Mouse (Mus musculus) kidney, postnatal 0 days (tissue): ENCODE results near the gene Pds5a. TPM values are rescaled to one million over a fixed set of nuclear protein-coding genes. Genes with fewer than 3 reads are reported as not detected.

Source experiments
- ATAC-seq: fragments of 200-750 bp; cut with Nextera tagmentation; replicated peaks from 2 replicates; pipeline ENCODE4 v1.8.0; 2017; ENCODE audit warnings: low read depth, moderate number of reproducible peaks, moderate TSS enrichment, moderate library complexity; ENCODE audit not compliant: low FRiP score
- DNase-seq: peaks from one replicate; pipeline ENCODE4 v3.0.0-alpha.2; 2016; ENCODE audit warnings: low spot score
- H3K27ac ChIP-seq: fragments of 300-500 bp; sonication (generic); 2 replicates; pipeline ENCODE4 v1.5.1; 2014; ENCODE audit warnings: mild to moderate bottlenecking
- H3K27me3 ChIP-seq: fragments of 300-500 bp; sonication (generic); 2 replicates; pipeline ENCODE4 v1.6.1; 2014; ENCODE audit warnings: low read length, mixed read lengths; ENCODE audit not compliant: insufficient read depth
- H3K36me3 ChIP-seq: fragments of 300-500 bp; sonication (generic); 2 replicates; pipeline ENCODE4 v1.6.1; 2014; ENCODE audit warnings: low read length, mixed read lengths; ENCODE audit not compliant: insufficient read depth
- H3K4me1 ChIP-seq: fragments of 300-500 bp; sonication (generic); replicated peaks from 2 replicates; pipeline ENCODE4 v1.6.1; 2014; ENCODE audit warnings: antibody characterized with exemption, low read length, mixed read lengths; ENCODE audit not compliant: insufficient read depth
- H3K4me2 ChIP-seq: fragments of 300-500 bp; sonication (generic); 2 replicates; pipeline ENCODE4 v1.6.1; 2014; ENCODE audit warnings: mild to moderate bottlenecking, low read length, moderate library complexity, mixed read lengths
- H3K4me3 ChIP-seq: fragments of 300-500 bp; sonication (generic); replicated peaks from 2 replicates; pipeline ENCODE4 v1.5.1; 2014; ENCODE audit warnings: low read depth, low read length
- H3K9ac ChIP-seq: fragments of 300-500 bp; sonication (generic); 2 replicates; pipeline ENCODE4 v1.6.1; 2014; ENCODE audit warnings: low read depth, low read length
- H3K9me3 ChIP-seq: fragments of 300-500 bp; sonication (generic); replicated peaks from 2 replicates; pipeline ENCODE4 v1.6.1; 2016; ENCODE audit warnings: low read length, inconsistent platforms, mixed read lengths
- CTCF ChIP-seq: IDR thresholded peaks from 2 replicates; pipeline ENCODE4 v1.5.1; 2016; ENCODE audit warnings: antibody characterized with exemption, low read depth, mild to moderate bottlenecking, moderate library complexity
- WGBS: fragments of 180-500 bp; shearing (Covaris S2); extraction: QIAGEN DNeasy Blood & Tissue Kit; methylation state at CpG from one replicate; pipeline ENCODE4 v1.1.7; 2014; 5-methylcytosine and 5-hydroxymethylcytosine counted together
- polyA plus RNA-seq: library from polyadenylated mRNA; unstranded; fragments of >200 nt; fragmentation: Nextera tagmentation; extraction: Ambion mirVana; gene quantifications from 2 replicates; pipeline ENCODE4 v1.2.1, GENCODE M21; 2015

Gene Pds5a
- polyA plus RNA-seq, 1 experiment from 2014 or later = 35.2 TPM

DNA sequence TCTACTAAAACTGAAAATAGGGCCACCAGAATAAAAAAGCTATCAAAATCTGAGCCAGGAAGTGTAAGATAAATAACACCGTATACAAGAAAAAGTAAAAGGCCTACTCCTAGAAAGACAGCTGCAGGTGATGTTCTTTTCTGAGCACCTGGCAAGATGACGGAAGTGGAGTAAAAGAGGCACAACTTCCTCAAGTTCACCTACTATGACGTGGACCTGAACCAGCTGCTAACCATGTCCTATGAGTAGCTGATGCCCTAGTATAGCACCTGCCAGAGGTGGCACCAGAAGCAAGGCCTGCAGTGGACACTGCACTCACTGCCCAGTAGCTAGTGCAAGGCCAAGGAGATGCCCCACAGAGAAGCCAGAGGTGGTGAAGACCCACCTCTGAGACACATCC lies 9.3 kb downstream of the Pds5a start:
- ATAC-seq (no peak), DNase-seq (no peak)
- Histone ChIP-seq H3K9me3 (no peaks in the 10 kb centered on the region), H3K4me3 (no peak overlapping the region), H3K4me2 (no peak overlapping the region), H3K4me1 (no peaks in the 10 kb centered on the region), H3K9ac (no peak overlapping the region), H3K27ac (no peak overlapping the region), H3K36me3 (0 out of 2 replicates have a peak, but pooled peaks cover 12% of the 10 kb centered on the region), H3K27me3 (no peaks in the 10 kb centered on the region)
- WGBS = 75% methylated on average over 3 of the region's 3 CpGs
- no peak for TF ChIP-seq CTCF

DNA sequence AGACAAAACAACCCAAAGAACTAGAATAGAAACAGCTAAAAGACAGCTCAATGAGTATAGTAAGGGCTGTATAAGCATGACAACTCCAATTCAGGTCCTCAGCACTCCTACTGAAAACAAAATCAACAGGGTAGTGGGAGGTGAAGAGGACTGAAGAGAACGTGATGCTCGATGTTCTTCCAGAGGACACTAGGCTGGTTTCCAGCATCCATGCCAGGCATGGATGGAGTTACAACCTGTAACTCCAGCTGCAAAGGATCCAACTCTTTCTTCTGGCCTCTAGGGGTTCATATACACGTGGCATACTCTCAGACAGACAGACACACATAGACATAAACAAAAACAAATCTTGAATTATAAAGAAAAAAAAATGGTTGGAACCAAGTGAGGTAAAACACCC lies 11.3 kb downstream of the Pds5a start:
- Histone ChIP-seq H3K27me3 (no peaks in the 10 kb centered on the region), H3K36me3 (0 out of 2 replicates have a peak, but pooled peaks cover 4% of the 10 kb centered on the region), H3K9me3 (no peaks in the 10 kb centered on the region), H3K9ac (no peak overlapping the region), H3K4me1 (no peaks in the 10 kb centered on the region), H3K4me3 (no peak overlapping the region), H3K27ac (no peak overlapping the region), H3K4me2 (no peak overlapping the region)
- TF ChIP-seq CTCF = no peak
- WGBS = 58% methylated on average over 3 of the region's 3 CpGs
- DNase-seq (no peak), ATAC-seq (no peak)

DNA sequence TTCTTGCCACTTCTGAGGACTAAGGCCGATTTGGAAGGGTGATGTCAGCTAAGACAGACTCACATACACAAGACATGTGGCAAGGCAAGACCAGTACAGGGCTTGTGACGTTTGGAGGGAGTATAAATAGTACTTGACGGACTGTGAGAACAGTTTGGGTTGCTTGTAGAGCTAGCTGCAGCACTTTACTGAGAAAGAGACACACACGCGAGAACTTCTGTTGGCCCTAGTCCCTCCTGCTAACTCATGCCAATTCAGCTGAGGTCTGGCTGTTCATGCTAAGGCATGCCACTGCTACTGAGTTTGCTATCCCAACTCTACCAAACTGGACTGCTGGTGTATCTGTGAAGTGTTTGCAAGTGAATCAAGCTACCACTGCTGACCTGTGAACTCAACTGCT lies 19.2 kb downstream of the Pds5a start:
- Histone ChIP-seq H3K36me3 (no peaks in the 10 kb centered on the region), H3K9me3 (no peaks in the 10 kb centered on the region), H3K9ac (no peak overlapping the region), H3K27me3 (no peaks in the 10 kb centered on the region), H3K4me2 (no peak overlapping the region), H3K4me1 (no peaks in the 10 kb centered on the region), H3K4me3 (no peak overlapping the region), H3K27ac (no peak overlapping the region)
- DNase-seq = no peak
- WGBS = 87% methylated on average over 5 of the region's 5 CpGs
- TF ChIP-seq CTCF = no peak
- ATAC-seq = no peak

DNA sequence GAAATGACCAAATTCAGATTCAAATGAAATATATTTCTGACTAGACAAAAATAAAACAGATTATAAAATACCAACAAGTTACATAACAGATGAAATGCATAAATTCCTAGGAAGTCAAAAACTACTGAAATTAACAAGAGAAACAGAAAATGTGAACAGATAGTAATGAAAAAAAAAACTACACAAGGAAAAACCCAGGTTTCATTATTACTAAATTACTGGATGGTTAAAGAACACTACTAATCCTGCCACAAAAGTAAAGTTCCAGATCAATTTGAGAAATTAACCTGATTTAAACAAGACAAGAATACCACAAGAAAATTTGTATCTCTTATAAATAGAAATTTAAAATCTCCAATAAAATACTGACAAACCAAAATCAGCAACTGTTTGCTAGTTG lies 25.9 kb downstream of the Pds5a start:
- H3K36me3 ChIP-seq = 0 out of 2 replicates have a peak, but pooled peaks cover 8% of the 10 kb centered on the region
- no peaks in the 10 kb centered on the region for H3K9me3 ChIP-seq
- H3K27me3 ChIP-seq = no peaks in the 10 kb centered on the region
- H3K4me3 ChIP-seq = no peak overlapping the region
- H3K27ac ChIP-seq = no peak overlapping the region
- TF ChIP-seq CTCF = no peak
- no peak overlapping the region for H3K4me2 ChIP-seq
- no peak overlapping the region for H3K9ac ChIP-seq
- no peak for ATAC-seq
- no peak for DNase-seq
- no peaks in the 10 kb centered on the region for H3K4me1 ChIP-seq

DNA sequence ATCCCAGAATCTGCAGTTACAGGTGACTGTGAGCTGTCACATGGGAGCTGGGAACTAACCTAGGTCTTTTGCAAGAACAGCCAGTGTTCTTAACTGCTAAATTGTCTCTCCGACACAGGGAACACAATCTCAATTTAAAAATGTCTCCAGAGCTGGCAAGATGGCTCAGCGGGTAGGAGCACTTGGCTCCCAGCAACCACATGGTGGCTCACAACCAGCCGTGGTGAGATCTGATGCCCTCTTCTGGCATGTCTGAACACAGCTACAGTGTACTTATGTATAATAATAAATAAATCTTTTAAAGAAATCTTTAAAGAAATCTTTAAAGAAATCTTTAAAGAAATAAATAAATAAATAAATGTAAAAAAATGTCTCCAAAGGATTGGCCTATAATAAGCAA lies 30.4 kb downstream of the Pds5a start:
- Histone ChIP-seq H3K27ac (no peak overlapping the region), H3K9ac (no peak overlapping the region), H3K27me3 (no peaks in the 10 kb centered on the region), H3K36me3 (0 out of 2 replicates have a peak, but pooled peaks cover 4% of the 10 kb centered on the region), H3K4me1 (no peaks in the 10 kb centered on the region), H3K9me3 (no peaks in the 10 kb centered on the region), H3K4me2 (no peak overlapping the region), H3K4me3 (no peak overlapping the region)
- TF ChIP-seq CTCF = 0 out of 2 replicates have a peak, but pooled peaks have one; percentile 8
- WGBS = 90% methylated on average over 3 of the region's 3 CpGs
- no peak for ATAC-seq
- DNase-seq = no peak

DNA sequence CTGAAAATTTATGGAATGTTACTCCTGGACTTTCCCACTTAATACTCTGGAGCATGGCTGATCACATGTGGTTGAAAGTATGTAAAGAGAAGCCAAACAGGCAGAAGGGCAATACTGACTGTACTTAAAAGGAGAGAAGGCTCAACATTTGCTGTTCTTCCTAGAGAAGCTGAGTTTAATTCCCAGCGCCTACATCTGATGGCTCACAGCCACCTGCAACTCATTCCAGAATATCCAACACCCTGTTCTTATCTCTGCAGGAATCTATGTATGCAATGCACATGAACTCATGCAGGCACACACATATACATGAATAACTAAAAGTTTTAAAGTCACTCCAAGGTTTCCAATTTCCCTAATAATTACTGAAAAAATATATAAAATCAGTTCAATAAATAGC lies 32.7 kb downstream of the Pds5a start:
- Histone ChIP-seq H3K36me3 (peaks cover 7% of the 10 kb centered on the region; the same call in 1 of the 2 replicates), H3K27ac (no peak overlapping the region), H3K4me2 (no peak overlapping the region), H3K9ac (no peak overlapping the region), H3K4me3 (no peak overlapping the region), H3K4me1 (no peaks in the 10 kb centered on the region), H3K27me3 (no peaks in the 10 kb centered on the region), H3K9me3 (no peaks in the 10 kb centered on the region)
- DNase-seq = no peak
- WGBS = 73% methylated on average over 1 of the region's 1 CpGs
- TF ChIP-seq CTCF = no peak
- ATAC-seq = no peak

DNA sequence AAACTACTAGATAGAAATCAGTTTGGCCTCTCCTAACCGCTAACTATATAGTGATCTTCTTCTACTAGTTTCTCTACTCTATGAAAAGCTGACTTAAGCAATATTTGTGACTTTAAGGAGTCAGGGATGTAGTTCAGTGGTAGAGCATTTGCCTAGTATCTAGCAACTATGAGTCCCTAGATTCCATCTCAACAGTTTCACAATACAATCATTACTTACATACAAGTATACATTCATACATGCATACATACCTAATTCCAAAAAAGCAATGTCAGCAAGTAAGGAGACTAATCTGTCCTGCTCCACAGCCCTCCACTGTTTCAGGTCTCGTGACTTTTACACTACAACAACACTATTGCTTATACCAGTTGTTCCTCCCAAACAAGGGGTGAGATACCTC lies 36.1 kb downstream of the Pds5a start:
- no peak overlapping the region for H3K4me2 ChIP-seq
- H3K9ac ChIP-seq = no peak overlapping the region
- no peak for TF ChIP-seq CTCF
- H3K27ac ChIP-seq = no peak overlapping the region
- no peak for ATAC-seq
- H3K4me3 ChIP-seq = no peak overlapping the region
- 95% methylated on average over 2 of the region's 2 CpGs for WGBS
- H3K9me3 ChIP-seq = no peaks in the 10 kb centered on the region
- no peaks in the 10 kb centered on the region for H3K27me3 ChIP-seq
- no peak for DNase-seq
- peaks cover 12% of the 10 kb centered on the region; the same call in 1 of the 2 replicates for H3K36me3 ChIP-seq
- H3K4me1 ChIP-seq = no peaks in the 10 kb centered on the region
